Mouse (Mus musculus): ENCODE measurements around the gene Mansc4.

GRCm38 (mm10) chr6:147116579-147116978 is 29.7 kb upstream of the Mansc4 start:
- TF ChIP-seq POLR2A (IDR thresholded peaks at IDR 0.05; ENCODE audit: borderline replicate concordance, low read depth, low read length) (no peak), CTCF (IDR thresholded peaks at IDR 0.05; ENCODE audit: low read depth, low read length) (peak; percentile 52; the same call in 1 of the 2 replicates)
